Comparison of ENCODE assay signal across 22 mouse cellular contexts in genomic region chr9:23191431-23191830, GRCm38 (mm10). TPM values are rescaled to one million over a fixed set of nuclear protein-coding genes. Genes with fewer than 3 reads are reported as not detected.
DNase-seq lines count a peak whose midpoint lies in the region; TF ChIP-seq lines count a peak whose summit lies in the region.
"Had no signal": no experiment of that assay in that cellular context is flagged by ENCODE, and none has a peak within 500 bp of the region (broad histone marks: within the 10 kb centered on the region; RNA-seq: fewer than 3 reads in every experiment).

No protein-coding gene starts in this region.

- peak; percentile 15 for DNase-seq in heart, adult 11 months
- DNase-seq in heart, embryonic 10.5 days (ENCODE audit: low spot score) = no peak
- DNase-seq in 3T3-L1 (ENCODE audit: low read depth, low spot score) = peak; percentile 61
- peak; percentile 69 for DNase-seq in NIH3T3 (ENCODE audit: low read depth)
- DNase-seq in kidney, adult 8-10 months = no peak
- DNase-seq: adrenal gland, postnatal 14 days; B cell, adult 2 months; cerebellum, adult 11-12 months; cerebellum, adult 9-10 months; cerebellum, postnatal 25 days; gastrocnemius, postnatal 36 days; heart, postnatal 14 days had no signal

- H3K4me3 ChIP-seq in heart, embryonic 10.5 days = no peak overlapping the region
- H3K4me3 ChIP-seq in myocyte = no peak overlapping the region
- H3K4me3 ChIP-seq: erythroblast, embryonic 14.5 days; forebrain, embryonic 10.5 days; heart, embryonic 15.5 days; hindbrain, embryonic 13.5 days had no signal

- H3K9me3 ChIP-seq in heart, embryonic 10.5 days = no peaks in the 10 kb centered on the region
- H3K9me3 ChIP-seq: forebrain, embryonic 10.5 days; G1E; heart, embryonic 15.5 days; hindbrain, embryonic 13.5 days had no signal

- H3K27me3 ChIP-seq in heart, embryonic 10.5 days (ENCODE audit: insufficient read depth, poor library complexity, severe bottlenecking) = no peaks in the 10 kb centered on the region
- H3K27me3 ChIP-seq in myocyte (ENCODE audit: control insufficient read depth, insufficient read depth, insufficient read length) = no peaks in the 10 kb centered on the region
- H3K27me3 ChIP-seq: heart, embryonic 15.5 days; hindbrain, embryonic 13.5 days had no signal

- no peaks in the 10 kb centered on the region for H3K79me2 ChIP-seq in myocyte (ENCODE audit: control insufficient read depth, insufficient read depth)

- no peak overlapping the region for H3ac ChIP-seq in myocyte (ENCODE audit: control insufficient read depth, insufficient read length)

- no peaks in the 10 kb centered on the region for H3K4me1 ChIP-seq in heart, embryonic 10.5 days
- H3K4me1 ChIP-seq: forebrain, embryonic 10.5 days; hindbrain, embryonic 13.5 days had no signal

- TF ChIP-seq POLR2A in myocyte (IDR thresholded peaks at IDR 0.05; ENCODE audit: insufficient read length, low read depth) = no peak

- no peaks in the 10 kb centered on the region for H3K36me3 ChIP-seq in heart, embryonic 10.5 days
- no peaks in the 10 kb centered on the region for H3K36me3 ChIP-seq in myocyte (ENCODE audit: control insufficient read depth, insufficient read depth)
- H3K36me3 ChIP-seq: forebrain, embryonic 10.5 days; G1E; heart, embryonic 15.5 days; hindbrain, embryonic 13.5 days had no signal

- 48% methylated on average over 2 of the region's 2 CpGs for WGBS in heart, embryonic 10.5 days

- no peak overlapping the region for H3K27ac ChIP-seq in heart, embryonic 10.5 days
- H3K27ac ChIP-seq: forebrain, embryonic 10.5 days; heart, embryonic 15.5 days; hindbrain, embryonic 13.5 days; hindbrain, postnatal 0 days had no signal

- peak overlapping the region; percentile 51 for H3K4me2 ChIP-seq in myocyte (ENCODE audit: low read depth)
- H3K4me2 ChIP-seq: heart, embryonic 11.5 days; heart, embryonic 15.5 days; hindbrain, embryonic 13.5 days had no signal

TF ChIP-seq in myocyte, 11 proteins besides CTCF, POLR2A, EP300 and RAD21:
- TF ChIP-seq MAX (IDR thresholded peaks at IDR 0.05; ENCODE audit: low read depth) = no peak
- TF ChIP-seq E2F4 (IDR thresholded peaks at IDR 0.05; ENCODE audit: insufficient read depth) = no peak
- TF ChIP-seq REST (IDR thresholded peaks at IDR 0.05; ENCODE audit: insufficient read depth, insufficient read length) = no peak
- TF ChIP-seq CEBPB (IDR thresholded peaks at IDR 0.05; ENCODE audit: insufficient read depth, poor library complexity, severe bottlenecking) = no peak
- TF ChIP-seq USF1 (IDR thresholded peaks at IDR 0.05; ENCODE audit: low read depth) = no peak
- no peak for TF ChIP-seq MYOG (IDR thresholded peaks at IDR 0.05; ENCODE audit: control insufficient read depth in 1 of 3, insufficient read depth in 1 of 3, insufficient read length in 2 of 3, low read depth in 2 of 3)
- TF ChIP-seq POLR2AphosphoS2 (IDR thresholded peaks at IDR 0.05; ENCODE audit: insufficient read length, low read depth) = no peak
- TF ChIP-seq TCF12 (IDR thresholded peaks at IDR 0.05; ENCODE audit: insufficient read depth, poor library complexity, severe bottlenecking) = no peak
- TF ChIP-seq MYOD1 (IDR thresholded peaks at IDR 0.05; ENCODE audit: control insufficient read depth in 1 of 3, insufficient read length in 2 of 3, low read depth in 2 of 3) = no peak
- TF ChIP-seq TCF3 (IDR thresholded peaks at IDR 0.05; ENCODE audit: insufficient read length, low read depth) = no peak
- no peak for TF ChIP-seq SRF (IDR thresholded peaks at IDR 0.05; ENCODE audit: control insufficient read depth, insufficient read length, low read depth)

RNA-seq across cellular contexts. Expression of gene Bmper, which starts 31.4 kb away (rescaled TPM):
- 11.4 and 14.9 TPM in 2 replicates for polyA plus RNA-seq in heart, embryonic 10.5 days (2016; fragmentation: Nextera tagmentation; extraction: Ambion mirVana)
- 2.2 TPM for polyA plus RNA-seq in myocyte (2012; fragmentation: generic; extraction: Trizol)
- polyA plus RNA-seq: activated CD4-positive, CD25-positive, alpha-beta regulatory T cell, adult 4 months; CD4-positive, CD25-positive, alpha-beta regulatory T cell, adult 4 months; erythroblast, embryonic 14.5 days; G1E had no signal

Comparison
In these comparisons a context has a peak if more than half of its experiments do, and no peak if none do; other contexts are left out.
1. DNase-seq: peak in heart, adult 11 months (single experiment), 3T3-L1 (single experiment) and NIH3T3 (single experiment); none in heart, embryonic 10.5 days (single experiment) and kidney, adult 8-10 months (0 of 2).